Mouse (Mus musculus) hindbrain, embryonic 12.5 days (tissue): ENCODE results near the gene Cbx2. TPM values are rescaled to one million over a fixed set of nuclear protein-coding genes. Genes with fewer than 3 reads are reported as not detected.

ENCODE experiments used
- ATAC-seq: fragments of 200-750 bp; cut with Nextera tagmentation; 2 replicates; pipeline ENCODE4 v1.8.0; 2017; ENCODE audit warnings: moderate TSS enrichment; ENCODE audit not compliant: low FRiP score
- H3K27ac ChIP-seq: fragments of 300-500 bp; sonication (generic); 2 replicates; pipeline ENCODE4 v1.5.1; 2016; ENCODE audit warnings: mild to moderate bottlenecking
- H3K27me3 ChIP-seq: fragments of 300-500 bp; sonication (generic); 2 replicates; pipeline ENCODE4 v1.6.1; 2016; ENCODE audit warnings: mild to moderate bottlenecking
- H3K36me3 ChIP-seq: fragments of 300-500 bp; sonication (generic); 2 replicates; pipeline ENCODE4 v1.6.1; 2016; ENCODE audit warnings: mild to moderate bottlenecking
- H3K4me1 ChIP-seq: fragments of 300-500 bp; sonication (generic); 2 replicates; pipeline ENCODE4 v1.6.1; 2016
- H3K4me2 ChIP-seq: fragments of 300-500 bp; sonication (generic); replicated peaks from 2 replicates; pipeline ENCODE4 v1.6.1; 2016; ENCODE audit warnings: mild to moderate bottlenecking
- H3K4me3 ChIP-seq: fragments of 300-500 bp; sonication (generic); 2 replicates; pipeline ENCODE4 v1.5.1; 2016; ENCODE audit warnings: mild to moderate bottlenecking
- H3K9ac ChIP-seq: fragments of 300-500 bp; sonication (generic); 2 replicates; pipeline ENCODE4 v1.6.1; 2016; ENCODE audit warnings: mild to moderate bottlenecking, moderate library complexity
- H3K9me3 ChIP-seq: fragments of 300-500 bp; sonication (generic); replicated peaks from 2 replicates; pipeline ENCODE4 v1.6.1; 2016; ENCODE audit warnings: mild to moderate bottlenecking
- WGBS: fragments of 180-500 bp; shearing (Covaris S2); methylation state at CpG from one replicate; pipeline ENCODE4 v1.1.7; 2016; 5-methylcytosine and 5-hydroxymethylcytosine counted together
- polyA plus RNA-seq: library from polyadenylated mRNA; unstranded; fragments of >200 nt; fragmentation: Nextera tagmentation; extraction: Ambion mirVana; gene quantifications from 2 replicates; pipeline ENCODE4 v1.2.1, GENCODE M21; 2016

Gene Cbx2
- 60.5 and 62.5 TPM in 2 replicates for polyA plus RNA-seq

DNA sequence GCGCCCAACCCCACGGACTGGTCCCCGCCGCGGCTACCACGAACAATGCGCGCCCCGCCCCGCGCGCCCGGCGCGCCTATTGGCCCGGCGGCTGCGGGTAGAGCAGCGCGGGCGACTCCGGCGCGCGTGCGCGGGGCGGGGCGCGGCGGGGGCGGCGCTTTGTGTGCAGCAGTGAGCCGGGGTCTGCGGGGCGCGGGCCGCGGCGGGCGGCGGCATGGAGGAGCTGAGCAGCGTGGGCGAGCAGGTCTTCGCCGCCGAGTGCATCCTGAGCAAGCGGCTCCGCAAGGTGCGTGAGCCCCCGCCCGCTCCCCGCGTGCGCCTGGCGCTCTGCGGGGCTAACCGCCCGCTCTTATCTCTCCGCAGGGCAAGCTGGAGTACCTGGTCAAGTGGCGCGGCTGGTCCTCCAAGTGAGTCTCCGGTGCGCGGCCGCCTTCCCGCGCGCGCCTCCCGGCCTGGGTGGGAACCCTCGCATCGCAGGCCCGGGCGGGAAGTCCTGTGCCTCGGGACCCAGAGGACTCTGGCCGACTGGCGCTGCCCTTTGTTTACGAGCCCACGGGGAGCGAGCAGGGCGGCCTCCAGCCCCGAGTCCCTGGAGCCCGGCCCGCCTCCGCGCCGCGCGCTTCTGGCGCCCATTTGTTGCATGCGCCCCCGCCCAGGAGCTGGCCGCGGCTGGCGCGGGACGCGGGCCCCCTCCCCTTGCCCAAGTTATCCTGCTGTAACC, at the start of gene Cbx2:
Cbx2 (plus strand) TSS at position 68 of the 721 bp plus-strand sequence.
- WGBS, result under 1% methylated on average over 95 of the region's 99 CpGs
- peak within 1 kb of the TSS; percentile 97 for H3K4me3 ChIP-seq
- H3K9ac ChIP-seq, result peak within 1 kb of the TSS; percentile 98
- peak within 1 kb of the TSS; percentile 96 for H3K4me2 ChIP-seq
- peaks cover 21% of the 10 kb centered on the region for H3K36me3 ChIP-seq
- peak within 1 kb of the TSS; percentile 94 for H3K27ac ChIP-seq
- ATAC-seq, result peak; percentile 88
- peaks cover 44% of the 10 kb centered on the region for H3K4me1 ChIP-seq
- no peaks in the 10 kb centered on the region for H3K9me3 ChIP-seq
- H3K27me3 ChIP-seq, result peaks cover 14% of the 10 kb centered on the region

DNA sequence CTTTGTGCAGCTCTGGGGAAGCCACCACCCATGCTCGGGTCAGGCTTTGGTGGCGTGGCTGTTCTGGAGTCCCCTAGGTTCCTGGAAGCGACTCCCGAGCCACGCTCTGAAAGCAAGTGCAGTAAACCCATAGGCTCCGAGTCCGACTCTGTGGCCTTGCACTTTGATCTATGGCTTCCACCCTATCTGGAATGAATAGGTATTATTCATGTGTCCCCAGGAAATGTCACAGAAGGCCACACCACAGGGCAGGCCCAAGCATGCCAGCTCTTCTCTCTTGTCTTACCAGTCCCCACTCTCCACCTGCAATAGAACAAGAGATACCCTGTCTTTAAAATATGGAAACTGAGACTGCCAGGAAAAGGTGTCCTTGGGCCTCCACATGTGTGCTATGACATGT, 48.4 kb upstream of the Cbx2 start:
- H3K4me3 ChIP-seq, result no peak overlapping the region
- H3K9ac ChIP-seq, result 0 out of 2 replicates have a peak overlapping the region, but pooled peaks have one; percentile 13
- 0 out of 2 replicates have a peak overlapping the region, but pooled peaks have one; percentile 80 for H3K27ac ChIP-seq
- H3K4me2 ChIP-seq, result no peak overlapping the region
- 73% methylated on average over 7 of the region's 7 CpGs for WGBS
- H3K9me3 ChIP-seq, result no peaks in the 10 kb centered on the region
- no peak for ATAC-seq
- H3K36me3 ChIP-seq, result no peaks in the 10 kb centered on the region
- peaks cover 20% of the 10 kb centered on the region for H3K4me1 ChIP-seq
- peaks cover 20% of the 10 kb centered on the region for H3K27me3 ChIP-seq

DNA sequence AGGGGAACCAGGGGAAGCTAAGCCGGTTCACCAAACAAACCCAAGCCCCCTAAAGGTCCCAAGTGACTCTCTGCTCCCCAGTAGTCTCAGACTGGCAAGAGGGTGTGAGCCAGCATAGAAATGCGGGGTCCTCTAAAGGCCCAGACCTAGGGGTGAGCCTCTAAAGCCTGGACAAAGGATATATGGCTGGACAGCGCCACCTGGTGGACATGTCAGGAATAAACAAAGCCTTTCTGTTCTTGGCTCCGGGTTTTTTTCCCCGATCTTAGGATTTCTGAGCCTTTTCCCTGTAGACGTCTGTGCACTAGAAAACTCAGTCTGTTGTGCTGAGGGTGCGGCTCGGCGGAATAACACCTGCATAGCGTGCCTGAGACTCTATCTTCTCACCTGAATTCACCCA, 47.3 kb upstream of the Cbx2 start:
- Histone ChIP-seq H3K4me3 (no peak overlapping the region), H3K27me3 (peaks cover 21% of the 10 kb centered on the region), H3K4me1 (peaks cover 20% of the 10 kb centered on the region), H3K9ac (no peak overlapping the region), H3K27ac (no peak overlapping the region), H3K36me3 (no peaks in the 10 kb centered on the region), H3K4me2 (peak overlapping the region; percentile 38), H3K9me3 (no peaks in the 10 kb centered on the region)
- WGBS, result 1% methylated on average over 10 of the region's 10 CpGs
- ATAC-seq, result no peak

DNA sequence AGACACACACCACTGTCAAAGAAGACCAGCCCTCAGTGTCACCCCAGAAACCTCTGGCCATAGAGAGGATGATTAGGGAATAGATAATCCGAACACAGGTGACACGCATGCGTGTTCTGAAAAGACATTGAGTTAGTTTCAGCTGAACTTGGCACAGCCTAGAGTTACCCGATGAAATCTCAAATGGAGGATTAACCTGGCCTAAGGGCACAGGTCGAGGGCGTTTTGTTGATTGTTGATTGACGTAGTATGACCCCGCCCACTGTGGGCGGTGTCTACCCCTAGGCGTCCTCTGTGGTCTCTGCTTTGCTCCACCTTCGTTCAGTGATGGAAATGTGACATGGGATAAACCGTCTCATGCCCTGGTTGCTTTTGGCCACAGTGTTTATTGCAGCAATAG, 46.8 kb upstream of the Cbx2 start:
- 18% methylated on average over 12 of the region's 12 CpGs for WGBS
- H3K27ac ChIP-seq, result no peak overlapping the region
- no peak for ATAC-seq
- peak overlapping the region; percentile 38 for H3K4me2 ChIP-seq
- no peak overlapping the region for H3K9ac ChIP-seq
- H3K4me3 ChIP-seq, result no peak overlapping the region
- H3K27me3 ChIP-seq, result peaks cover 19% of the 10 kb centered on the region
- peaks cover 20% of the 10 kb centered on the region for H3K4me1 ChIP-seq
- no peaks in the 10 kb centered on the region for H3K36me3 ChIP-seq
- H3K9me3 ChIP-seq, result no peaks in the 10 kb centered on the region

DNA sequence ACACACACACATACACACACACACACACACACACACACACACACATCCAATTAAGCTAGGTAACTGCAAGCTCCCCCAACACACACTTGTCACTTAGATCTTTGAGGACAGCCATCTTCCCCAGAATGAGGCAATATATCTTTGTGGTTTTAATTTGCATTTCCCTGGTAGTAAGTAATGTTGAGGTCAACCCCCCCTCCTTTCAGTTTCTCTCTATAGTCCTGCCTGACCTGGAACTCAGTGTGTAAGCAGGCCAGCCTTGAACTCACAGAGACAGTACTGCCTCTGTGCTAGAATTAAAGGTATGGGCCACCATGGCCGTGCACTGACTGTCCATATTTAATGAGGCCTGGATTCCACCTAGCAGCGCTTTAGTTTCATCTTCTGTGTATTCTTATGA, 42.4 kb upstream of the Cbx2 start:
- peaks cover 9% of the 10 kb centered on the region for H3K4me1 ChIP-seq
- H3K9ac ChIP-seq, result no peak overlapping the region
- H3K9me3 ChIP-seq, result no peaks in the 10 kb centered on the region
- H3K27me3 ChIP-seq, result peaks cover 15% of the 10 kb centered on the region; the same call in 1 of the 2 replicates
- no peaks in the 10 kb centered on the region for H3K36me3 ChIP-seq
- ATAC-seq, result no peak
- WGBS, result 88% methylated on average over 2 of the region's 2 CpGs
- no peak overlapping the region for H3K27ac ChIP-seq
- no peak overlapping the region for H3K4me3 ChIP-seq
- no peak overlapping the region for H3K4me2 ChIP-seq

DNA sequence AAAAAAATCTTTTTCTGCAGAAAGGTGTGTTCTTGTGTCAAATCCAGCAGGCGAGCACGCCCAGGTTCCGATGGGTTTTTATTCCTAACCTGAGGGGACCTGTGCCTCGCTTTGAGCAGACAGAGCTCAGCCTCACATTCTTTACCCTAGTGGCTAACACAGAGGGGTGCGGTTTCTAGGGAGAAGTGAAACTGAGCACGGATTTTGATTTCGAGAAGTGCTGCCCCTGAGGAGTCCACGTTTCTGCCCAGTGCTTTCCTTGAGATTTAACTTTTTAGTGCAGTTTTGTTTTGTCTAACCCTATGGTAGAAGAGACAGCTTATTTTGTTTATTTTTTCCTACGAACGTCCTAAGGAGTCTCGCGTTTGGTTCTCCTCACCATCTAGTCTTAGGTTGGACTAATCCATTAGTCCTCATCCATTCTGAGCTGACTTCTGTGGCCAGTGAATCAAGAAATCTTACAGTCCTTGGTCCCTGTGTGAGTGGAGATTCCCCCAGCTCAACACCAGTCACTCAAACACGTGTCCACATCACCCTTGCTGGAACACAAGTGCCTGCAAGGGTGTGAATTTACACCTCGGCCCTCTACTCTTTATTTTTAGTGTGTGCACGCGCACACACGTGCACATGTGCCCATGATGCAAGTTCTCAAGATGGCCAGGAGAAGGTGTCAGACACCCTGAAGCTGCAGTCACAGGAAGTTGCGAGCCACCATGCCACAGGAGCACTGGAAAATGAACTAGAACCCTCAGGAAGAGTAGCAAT, 41.6 kb upstream of the Cbx2 start:
- H3K27ac ChIP-seq, result no peak overlapping the region
- no peak overlapping the region for H3K9ac ChIP-seq
- ATAC-seq, result no peak
- no peaks in the 10 kb centered on the region for H3K36me3 ChIP-seq
- H3K4me2 ChIP-seq, result no peak overlapping the region
- H3K4me1 ChIP-seq, result peaks cover 5% of the 10 kb centered on the region
- peaks cover 15% of the 10 kb centered on the region; the same call in 1 of the 2 replicates for H3K27me3 ChIP-seq
- 70% methylated on average over 18 of the region's 18 CpGs for whole genome bisulfite sequencing
- H3K9me3 ChIP-seq, result no peaks in the 10 kb centered on the region
- H3K4me3 ChIP-seq, result no peak overlapping the region

DNA sequence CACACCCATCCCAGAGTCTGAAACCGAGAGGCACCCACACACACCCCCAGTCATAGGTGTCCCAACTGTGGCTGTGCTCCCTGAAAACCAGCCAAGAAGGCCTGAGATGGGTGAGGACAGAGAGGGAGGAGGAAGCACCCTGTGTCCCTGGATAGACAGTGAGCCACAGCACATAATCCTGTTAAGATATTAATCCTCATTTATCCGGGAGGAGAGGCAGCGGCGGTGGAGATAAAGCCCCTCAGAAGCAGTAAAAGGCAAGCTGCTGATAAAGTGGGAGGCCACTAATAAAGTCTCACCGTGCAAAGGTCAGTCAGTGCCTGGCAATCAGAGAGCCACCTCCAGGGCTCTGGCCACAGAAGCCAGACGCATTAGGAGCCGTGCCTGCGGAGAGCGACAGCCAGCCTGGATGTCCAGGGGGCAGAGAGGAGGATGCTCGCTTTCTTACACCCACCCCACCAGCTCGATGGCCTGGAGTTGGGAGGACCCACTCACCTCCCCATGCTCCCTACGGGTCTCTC, 40.1 kb upstream of the Cbx2 start:
- peaks cover 15% of the 10 kb centered on the region; the same call in 1 of the 2 replicates for H3K27me3 ChIP-seq
- no peak overlapping the region for H3K4me2 ChIP-seq
- WGBS, result 69% methylated on average over 12 of the region's 12 CpGs
- no peak overlapping the region for H3K9ac ChIP-seq
- no peaks in the 10 kb centered on the region for H3K36me3 ChIP-seq
- no peak overlapping the region for H3K27ac ChIP-seq
- no peak for ATAC-seq
- peaks cover 5% of the 10 kb centered on the region for H3K4me1 ChIP-seq
- no peak overlapping the region for H3K4me3 ChIP-seq
- H3K9me3 ChIP-seq, result no peaks in the 10 kb centered on the region

DNA sequence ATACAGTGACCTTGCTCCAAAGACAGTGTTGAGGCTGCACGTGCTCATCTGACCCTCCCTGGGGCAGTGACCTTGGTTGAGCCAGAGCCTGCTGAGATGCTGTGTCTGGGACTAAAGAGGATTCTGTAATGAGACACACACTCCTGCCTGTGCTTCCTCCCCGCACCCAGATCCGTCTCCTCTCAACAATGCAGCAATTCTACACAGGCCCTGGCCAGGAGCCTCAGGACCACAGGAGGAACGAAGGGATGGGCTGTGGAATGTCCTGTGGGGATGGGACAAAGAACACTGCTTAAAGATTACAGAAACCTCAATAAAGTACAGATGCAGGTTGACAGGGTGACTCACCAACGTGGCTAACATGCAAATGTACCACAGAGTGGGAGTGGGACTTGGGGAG, 37.2 kb upstream of the Cbx2 start:
- Histone ChIP-seq H3K36me3 (no peaks in the 10 kb centered on the region), H3K4me1 (peaks cover 5% of the 10 kb centered on the region), H3K9me3 (no peaks in the 10 kb centered on the region), H3K9ac (no peak overlapping the region), H3K27me3 (0 out of 2 replicates have a peak, but pooled peaks cover 4% of the 10 kb centered on the region), H3K27ac (no peak overlapping the region), H3K4me3 (no peak overlapping the region), H3K4me2 (no peak overlapping the region)
- 52% methylated on average over 5 of the region's 5 CpGs for WGBS
- ATAC-seq, result no peak

DNA sequence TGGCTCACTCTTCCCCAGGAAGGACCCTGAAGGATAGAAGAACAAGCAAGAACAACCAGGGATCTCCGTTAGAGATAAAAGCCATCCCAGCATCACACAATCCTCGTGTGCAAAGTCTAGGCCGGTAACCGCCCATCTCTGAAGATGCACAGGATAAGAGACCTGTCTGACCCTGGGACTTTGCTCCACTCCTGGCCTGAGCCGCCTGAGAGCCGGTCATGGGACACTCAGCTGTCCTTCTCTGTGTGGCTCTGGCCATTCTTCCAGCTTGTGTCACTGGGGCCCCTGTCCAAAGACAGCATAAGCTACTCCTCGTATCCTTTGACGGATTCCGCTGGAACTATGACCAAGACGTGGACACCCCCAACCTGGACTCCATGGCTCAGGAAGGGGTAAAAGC, 34.8 kb upstream of the Cbx2 start, which contains the start of gene Enpp7:
Enpp7 (plus strand) TSS at position 190 of the 400 bp plus-strand sequence.
- Histone ChIP-seq H3K27me3 (0 out of 2 replicates have a peak, but pooled peaks cover 4% of the 10 kb centered on the region), H3K4me2 (no peak within 1 kb of the TSS), H3K4me3 (no peak within 1 kb of the TSS), H3K9me3 (no peaks in the 10 kb centered on the region), H3K4me1 (peaks cover 5% of the 10 kb centered on the region), H3K36me3 (no peaks in the 10 kb centered on the region), H3K27ac (no peak within 1 kb of the TSS), H3K9ac (no peak within 1 kb of the TSS)
- 92% methylated on average over 10 of the region's 10 CpGs for WGBS
- ATAC-seq, result no peak

DNA sequence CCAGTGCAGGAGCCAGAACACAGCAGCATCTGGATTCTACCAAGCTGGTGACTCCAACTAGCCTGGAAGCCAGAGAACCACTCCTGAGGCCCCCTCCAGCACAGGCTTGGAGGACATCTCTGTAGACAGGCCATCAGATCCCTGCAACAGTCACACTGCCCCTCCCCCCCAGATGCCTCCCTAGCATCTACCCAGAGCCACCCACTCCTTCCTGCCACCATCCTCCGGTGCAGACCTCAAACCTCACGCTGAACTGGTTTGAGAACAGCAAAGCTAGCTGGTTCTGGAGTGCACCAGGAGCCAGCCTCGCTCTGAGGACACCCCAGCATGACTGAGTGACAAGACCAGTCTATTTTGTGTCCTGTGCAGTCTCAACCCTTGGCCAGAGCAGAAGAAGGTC, 30.0 kb upstream of the Cbx2 start:
- Histone ChIP-seq H3K4me2 (no peak overlapping the region), H3K9me3 (no peaks in the 10 kb centered on the region), H3K27ac (no peak overlapping the region), H3K9ac (no peak overlapping the region), H3K36me3 (no peaks in the 10 kb centered on the region), H3K4me3 (no peak overlapping the region), H3K4me1 (peaks cover 9% of the 10 kb centered on the region), H3K27me3 (peaks cover 9% of the 10 kb centered on the region; the same call in 1 of the 2 replicates)
- 65% methylated on average over 3 of the region's 3 CpGs for WGBS
- ATAC-seq, result no peak

DNA sequence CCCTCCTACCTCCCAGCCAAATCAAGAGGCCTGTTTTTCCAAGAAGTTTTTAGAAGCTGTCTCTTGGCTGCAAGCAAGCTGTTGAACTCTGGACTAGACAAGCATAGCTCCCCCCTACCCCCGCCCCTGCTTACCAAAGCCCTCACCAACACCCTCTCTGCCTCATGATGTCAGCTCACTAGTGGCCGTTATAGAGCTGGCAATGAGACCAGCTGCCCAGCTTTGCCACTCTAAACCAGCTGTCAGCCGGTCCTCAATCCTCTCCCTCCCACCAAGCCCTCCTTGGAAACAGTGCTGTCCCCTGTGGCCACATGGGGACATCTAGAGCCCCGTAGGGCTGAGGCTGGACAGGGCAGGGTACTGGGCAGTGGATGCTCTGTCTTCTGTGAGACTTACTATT, 27.3 kb upstream of the Cbx2 start:
- Histone ChIP-seq H3K4me3 (no peak overlapping the region), H3K36me3 (no peaks in the 10 kb centered on the region), H3K4me2 (no peak overlapping the region), H3K4me1 (peaks cover 28% of the 10 kb centered on the region), H3K27ac (peak overlapping the region; percentile 17; the same call in 1 of the 2 replicates), H3K27me3 (peaks cover 9% of the 10 kb centered on the region; the same call in 1 of the 2 replicates), H3K9me3 (no peaks in the 10 kb centered on the region), H3K9ac (peak overlapping the region; percentile 32; the same call in 1 of the 2 replicates)
- ATAC-seq, result no peak
- 31% methylated on average over 4 of the region's 4 CpGs for WGBS

DNA sequence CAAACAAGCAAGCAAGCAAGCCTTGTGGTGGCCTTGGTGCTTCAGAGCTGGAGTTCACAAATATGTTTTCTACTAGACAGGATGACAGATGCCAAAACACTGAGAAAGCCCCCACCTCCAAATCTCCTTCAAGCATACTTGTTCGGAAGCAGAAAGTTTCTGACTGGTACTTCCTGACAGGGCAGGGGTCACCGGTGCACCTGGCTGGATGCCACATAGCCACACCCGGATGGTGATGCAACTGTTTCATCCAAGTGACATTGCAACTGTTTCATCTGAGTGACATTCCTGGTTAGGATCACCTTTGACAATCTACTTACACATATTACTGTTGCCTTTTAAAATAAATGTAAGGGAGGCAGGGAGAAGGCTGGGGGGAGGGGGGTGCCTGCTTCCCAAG, 25.6 kb upstream of the Cbx2 start:
- Histone ChIP-seq H3K9me3 (no peaks in the 10 kb centered on the region), H3K27me3 (peaks cover 15% of the 10 kb centered on the region), H3K9ac (no peak overlapping the region), H3K27ac (no peak overlapping the region), H3K36me3 (no peaks in the 10 kb centered on the region), H3K4me1 (peaks cover 28% of the 10 kb centered on the region), H3K4me2 (no peak overlapping the region), H3K4me3 (no peak overlapping the region)
- WGBS, result 84% methylated on average over 3 of the region's 3 CpGs
- ATAC-seq, result no peak
